Mouse (Mus musculus) C3H10T1/2 (cell line): ENCODE data around the gene Ugt1a5. TPM values are rescaled to one million over a fixed set of nuclear protein-coding genes. Genes with fewer than 3 reads are reported as not detected.

Source experiments
- polyA plus RNA-seq, 2 experiments: library from polyadenylated mRNA; unstranded; fragments of >200 nt; fragmentation: generic; extraction: Trizol; gene quantifications; one replicate each; pipeline ENCODE4 v1.2.1; 2012; ENCODE audit warnings: missing spikeins in 2 of 2

The Ugt1a5 gene
- polyA plus RNA-seq = under 1 TPM; 0.02 to 0.32 TPM

GRCm38 (mm10) chr1:88165711-88166110, at the start of gene Ugt1a5:
Gene Ugt1a5, plus strand, starts transcription at chr1:88166012.

GRCm38 (mm10) chr1:88134457-88135011, 31.3 kb upstream of the Ugt1a5 start, which contains the start of gene Ugt1a6a:
Gene Ugt1a6a, plus strand, starts transcription at chr1:88134809.

GRCm38 (mm10) chr1:88200456-88200855, 34.6 kb downstream of the Ugt1a5 start, which contains the start of gene Ugt1a2:
Gene Ugt1a2, plus strand, starts transcription at chr1:88200601.

DNA sequence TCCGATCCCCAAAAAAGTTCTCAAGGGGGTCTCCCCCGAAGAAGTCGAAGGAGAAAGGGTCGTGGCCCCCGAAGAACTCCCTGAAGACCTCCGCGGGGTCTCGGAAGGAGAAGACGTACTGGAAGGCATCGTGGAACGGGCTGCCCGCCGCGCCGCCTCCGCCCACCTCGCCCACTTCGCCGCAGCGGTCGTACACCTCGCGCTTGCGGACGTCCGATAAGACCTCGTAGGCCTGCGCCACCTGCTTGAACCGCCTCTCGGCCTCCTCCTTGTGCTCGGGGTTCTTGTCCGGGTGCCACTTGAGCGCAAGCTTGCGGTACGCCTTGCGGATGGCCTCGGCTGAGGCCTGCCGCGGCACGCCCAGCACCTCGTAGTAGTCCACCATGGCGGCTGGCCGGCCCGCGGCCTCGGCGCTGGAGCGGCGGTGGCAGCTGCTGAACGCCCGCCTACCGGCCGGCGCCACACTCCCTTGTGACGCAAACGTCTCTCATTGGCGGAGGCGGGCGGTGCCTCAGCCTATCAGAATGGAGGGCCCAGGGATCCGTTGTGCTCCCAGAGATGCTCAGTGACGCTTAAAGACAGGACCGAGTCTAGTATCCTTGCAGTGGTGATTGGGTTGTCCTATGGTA, 39.6 kb downstream of the Ugt1a5 start, which contains the start of gene Dnajb3:
Dnajb3 (minus strand) TSS at position 489 of the 629 bp plus-strand sequence.

GRCm38 (mm10) chr1:88211812-88212211, 46.0 kb downstream of the Ugt1a5 start, which contains the start of gene Ugt1a1:
Gene Ugt1a1, plus strand, starts transcription at chr1:88211959.

GRCm38 (mm10) chr1:88226670-88227379, 61.0 kb downstream of the Ugt1a5 start, which contains the start of gene Mroh2a:
Gene Mroh2a, plus strand, starts transcription at chr1:88226986.

Other genes with a start within 250 kb of the Ugt1a5 start
- gene Usp40, start 157.5 kb upstream of the Ugt1a5 start, polyA plus RNA-seq = 10 to 100 TPM in 1 of 2 experiments, under 1 TPM in 1; 0.91 to 11.6 TPM
- not detected for gene Ugt1a10, start 110.6 kb upstream of the Ugt1a5 start, polyA plus RNA-seq
- not detected for gene Ugt1a9, start 95.2 kb upstream of the Ugt1a5 start, polyA plus RNA-seq
- not detected for gene Ugt1a8, start 78.2 kb upstream of the Ugt1a5 start, polyA plus RNA-seq
- 1 to 10 TPM in 1 of 2 experiments, under 1 TPM in 1; 0.27 to 3.9 TPM for gene Ugt1a7c, start 71.0 kb upstream of the Ugt1a5 start, polyA plus RNA-seq
- under 1 TPM; 0.18 to 0.72 TPM for gene Ugt1a6b, start 62.8 kb upstream of the Ugt1a5 start, polyA plus RNA-seq
- 10 to 100 TPM in 1 of 2 experiments, 1 to 10 TPM in 1; 2.7 to 52.2 TPM for gene Ugt1a6a, start 31.2 kb upstream of the Ugt1a5 start, polyA plus RNA-seq
- under 1 TPM; 0.04 to 0.21 TPM for gene Ugt1a2, start 34.6 kb downstream of the Ugt1a5 start, polyA plus RNA-seq
- under 1 TPM in 1 of 2 experiments, not detected in 1; 0.08 TPM for gene Dnajb3, start 39.8 kb downstream of the Ugt1a5 start, polyA plus RNA-seq
- under 1 TPM in 1 of 2 experiments, not detected in 1; 0.15 TPM for gene Ugt1a1, start 45.9 kb downstream of the Ugt1a5 start, polyA plus RNA-seq
- 1 to 10 TPM in 1 of 2 experiments, under 1 TPM in 1; 0.15 to 1.0 TPM for gene Mroh2a, start 61.0 kb downstream of the Ugt1a5 start, polyA plus RNA-seq
- 10 to 100 TPM; 14.5 to 62.3 TPM for gene Hjurp, start 111.6 kb downstream of the Ugt1a5 start, polyA plus RNA-seq
- gene Trpm8, start 111.6 kb downstream of the Ugt1a5 start, polyA plus RNA-seq = not detected
- not detected for gene Spp2, start 240.9 kb downstream of the Ugt1a5 start, polyA plus RNA-seq